ENCODE assay signal across 28 mouse cellular contexts in genomic region chr14:118040550-118041250, GRCm38 (mm10). TPM values are rescaled to one million over a fixed set of nuclear protein-coding genes. Genes with fewer than 3 reads are reported as not detected.
DNase-seq lines count a peak whose midpoint lies in the region; ATAC-seq and TF ChIP-seq lines count a peak whose summit lies in the region.
"Had no signal": no experiment of that assay in that cellular context is flagged by ENCODE, and none has a peak within 500 bp of the region (broad histone marks: within the 10 kb centered on the region; RNA-seq: fewer than 3 reads in every experiment).

No protein-coding gene starts in this region.

- no peak overlapping the region for H3K9ac ChIP-seq in liver, adult 2 months (ENCODE audit: low read depth, low read length)
- H3K9ac ChIP-seq in liver, embryonic 11.5 days (ENCODE audit: low read depth, low read length) = no peak overlapping the region
- H3K9ac ChIP-seq: heart, embryonic 12.5 days; heart, embryonic 15.5 days; hindbrain, embryonic 14.5 days had no signal

- DNase-seq in embryo, embryonic 10 days (ENCODE audit: low spot score) = peak; percentile 30
- no peak for DNase-seq in embryo, embryonic 9.5 days (ENCODE audit: extremely low spot score)
- DNase-seq in liver, adult 2 months (ENCODE audit: extremely low read depth, low read depth, low spot score) = peak; percentile 81
- DNase-seq in liver, embryonic 11.5 days (ENCODE audit: low spot score) = no peak
- DNase-seq in adipocyte (ENCODE audit: low spot score) = peak; percentile 55
- DNase-seq in T-cell, adult 2 months (ENCODE audit: low spot score) = no peak
- DNase-seq: adrenal gland, adult 8-10 months; adrenal gland, postnatal 25 days; B cell, adult 2 months; cerebellum, adult 18-20 months; cerebellum, adult 9-11 months; cerebellum, postnatal 25 days; embryo, embryonic 11 days; gastrocnemius, postnatal 10 days; gastrocnemius, postnatal 36 days; heart, postnatal 10 days; heart, postnatal 4 days; kidney, adult 18-20 months had no signal

- ATAC-seq in liver, embryonic 11.5 days (replicated peaks; ENCODE audit: low FRiP score) = no peak
- 0 out of 2 replicates have a peak, but pooled peaks have one; percentile 42 for ATAC-seq in megakaryocyte progenitor cell, adult 5-6 weeks (replicated peaks; ENCODE audit: poor library complexity)
- ATAC-seq: activated CD4-positive, CD25-positive, alpha-beta regulatory T cell, adult 4 months; forebrain, embryonic 14.5 days; hindbrain, postnatal 0 days; inflammation-experienced regulatory T-cells, adult 6 months; intestine, embryonic 16.5 days had no signal

- no peaks in the 10 kb centered on the region for H3K79me2 ChIP-seq in liver, adult 2 months (ENCODE audit: control insufficient read depth, insufficient read depth, low read length)

- WGBS in liver, adult 2 months = 52% methylated on average over 7 of the region's 7 CpGs
- 76% methylated on average over 7 of the region's 7 CpGs for WGBS in liver, embryonic 11.5 days

- H3K27ac ChIP-seq in liver, adult 2 months (replicated peaks; ENCODE audit: insufficient read depth, low read depth, low read length) = no peak overlapping the region; the same call in 1 of the 2 replicates
- H3K27ac ChIP-seq in liver, embryonic 11.5 days (ENCODE audit: low read depth, low read length) = no peak overlapping the region
- H3K27ac ChIP-seq: forebrain, embryonic 10.5 days; heart, embryonic 15.5 days; hindbrain, embryonic 14.5 days; hindbrain, postnatal 0 days had no signal

- H3K4me2 ChIP-seq in liver, embryonic 11.5 days = no peak overlapping the region
- H3K4me2 ChIP-seq: heart, embryonic 12.5 days; heart, embryonic 15.5 days; hindbrain, embryonic 14.5 days had no signal

- TF ChIP-seq CTCF in liver, adult 2 months (IDR thresholded peaks at IDR 0.05; ENCODE audit: low read depth, low read length) = no peak

- H3K36me3 ChIP-seq in liver, adult 2 months (ENCODE audit: control insufficient read depth, insufficient read depth, low read length) = no peaks in the 10 kb centered on the region
- H3K36me3 ChIP-seq in liver, embryonic 11.5 days (ENCODE audit: control insufficient read depth, insufficient read depth, low read length) = no peaks in the 10 kb centered on the region
- H3K36me3 ChIP-seq: forebrain, embryonic 10.5 days; heart, embryonic 12.5 days; heart, embryonic 15.5 days had no signal

- no peaks in the 10 kb centered on the region for H3K27me3 ChIP-seq in liver, adult 2 months (ENCODE audit: control insufficient read depth, insufficient read depth, low read length)
- H3K27me3 ChIP-seq in liver, embryonic 11.5 days (replicated peaks; ENCODE audit: control insufficient read depth, insufficient read depth, low read length) = no peaks in the 10 kb centered on the region

- H3K9me3 ChIP-seq in liver, embryonic 11.5 days (ENCODE audit: control insufficient read depth, low read length) = no peaks in the 10 kb centered on the region
- H3K9me3 ChIP-seq: forebrain, embryonic 10.5 days; heart, embryonic 12.5 days; heart, embryonic 15.5 days had no signal

- peaks cover 8% of the 10 kb centered on the region for H3K4me1 ChIP-seq in liver, adult 2 months (ENCODE audit: control insufficient read depth, insufficient read depth, low read length)
- no peaks in the 10 kb centered on the region for H3K4me1 ChIP-seq in liver, embryonic 11.5 days (replicated peaks; ENCODE audit: control insufficient read depth, insufficient read depth, low read length)
- H3K4me1 ChIP-seq: heart, embryonic 12.5 days; heart, embryonic 15.5 days had no signal

- no peak for TF ChIP-seq POLR2A in liver, adult 2 months (IDR thresholded peaks at IDR 0.05; ENCODE audit: extremely low read depth, insufficient read depth, low read length)

- H3K4me3 ChIP-seq in liver, adult 2 months (ENCODE audit: insufficient read depth, low read depth, low read length) = no peak overlapping the region
- H3K4me3 ChIP-seq in liver, embryonic 11.5 days (ENCODE audit: low read depth, low read length) = no peak overlapping the region
- H3K4me3 ChIP-seq: forebrain, embryonic 10.5 days; heart, embryonic 12.5 days; heart, embryonic 15.5 days had no signal

RNA-seq across cellular contexts. Expression of gene Dct, which starts 11.3 kb away (rescaled TPM):
- total RNA-seq in liver, adult 2 months (2014; rRNA removed) = 1.9 and 8.7 TPM in 2 replicates
- polyA plus RNA-seq in liver, adult 2 months (2012; rRNA removed) = 3.1 and 11.0 TPM in 2 replicates
- polyA plus RNA-seq in liver, embryonic 11.5 days (2014; fragmentation: Nextera tagmentation; extraction: Ambion mirVana) = 1.0 and 1.1 TPM in 2 replicates
- 0.10 TPM in 1 of 2 replicates, not detected in the other for total RNA-seq in megakaryocyte progenitor cell, adult 5-6 weeks (2015)
- total RNA-seq in megakaryocyte progenitor cell, adult 5-6 weeks (2017) = 0.10 TPM in 1 of 2 replicates, not detected in the other

Comparison
In these comparisons a context has a peak if more than half of its experiments do, and no peak if none do; other contexts are left out.
1. DNase-seq: peak in embryo, embryonic 10 days (single experiment), liver, adult 2 months (single experiment) and adipocyte (single experiment); none in embryo, embryonic 9.5 days (single experiment), liver, embryonic 11.5 days (single experiment) and T-cell, adult 2 months (single experiment).